Mouse (Mus musculus) frontal cortex, adult (tissue): ENCODE results near the gene Spib.

Source experiments
- ATAC-seq: cut with Nextera tagmentation; 2 replicates; pipeline ENCODE4 v1.9.2; 2017; ENCODE audit warnings: mild to moderate bottlenecking, moderate library complexity, mixed read lengths; ENCODE audit not compliant: low TSS enrichment

The Spib gene

DNA sequence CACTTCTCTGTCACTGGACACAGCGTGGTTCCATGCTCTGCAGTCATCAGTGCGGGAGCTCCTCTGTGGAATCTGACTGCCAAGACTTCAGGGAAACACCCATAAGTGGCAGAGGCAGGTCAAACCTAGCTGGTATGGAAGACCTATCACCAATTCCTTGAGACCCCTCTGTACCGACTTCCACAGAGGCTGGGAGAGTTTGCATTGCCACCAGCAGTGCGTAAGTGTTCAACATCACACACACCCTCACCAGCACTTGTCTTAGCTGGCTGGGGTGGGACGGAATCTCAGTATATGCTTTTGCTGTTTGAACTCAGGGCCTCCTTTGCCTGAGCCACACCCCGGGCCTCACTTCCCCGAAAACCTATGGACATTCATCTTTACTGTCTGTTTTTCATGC lies 43.9 kb downstream of the Spib start:
- no peak for ATAC-seq

DNA sequence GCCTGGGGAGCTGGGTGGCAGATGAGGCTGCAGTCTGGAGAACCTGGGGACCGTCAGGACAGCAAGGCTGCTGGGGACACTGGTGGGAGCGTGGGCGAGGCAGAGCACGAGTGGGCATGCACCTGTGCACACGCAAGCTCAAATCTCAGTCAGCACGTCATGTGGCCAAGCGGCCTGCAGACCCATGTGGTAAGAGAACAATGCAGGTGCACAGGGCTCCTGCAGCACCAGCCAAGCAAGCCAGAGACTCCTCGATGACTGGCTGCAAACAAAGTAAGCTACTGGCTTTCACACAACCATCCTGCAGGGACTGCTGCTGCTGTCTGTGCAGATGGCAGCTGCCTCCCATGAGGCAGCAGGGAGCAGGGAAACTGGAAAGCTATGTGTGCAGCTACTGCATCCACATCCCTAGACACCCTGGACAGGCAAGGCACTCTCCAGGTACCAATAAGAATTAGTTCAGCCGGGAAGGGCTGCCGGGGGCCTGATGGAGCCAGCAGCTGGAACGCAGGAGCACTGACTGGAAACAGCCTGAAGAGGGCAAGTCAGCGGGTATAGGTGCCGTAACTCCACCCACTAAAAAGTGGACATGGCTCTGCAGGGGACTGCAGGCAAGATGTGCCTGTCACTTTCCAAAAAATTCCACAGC lies 44.8 kb downstream of the Spib start:
- peak; percentile 62 for ATAC-seq

DNA sequence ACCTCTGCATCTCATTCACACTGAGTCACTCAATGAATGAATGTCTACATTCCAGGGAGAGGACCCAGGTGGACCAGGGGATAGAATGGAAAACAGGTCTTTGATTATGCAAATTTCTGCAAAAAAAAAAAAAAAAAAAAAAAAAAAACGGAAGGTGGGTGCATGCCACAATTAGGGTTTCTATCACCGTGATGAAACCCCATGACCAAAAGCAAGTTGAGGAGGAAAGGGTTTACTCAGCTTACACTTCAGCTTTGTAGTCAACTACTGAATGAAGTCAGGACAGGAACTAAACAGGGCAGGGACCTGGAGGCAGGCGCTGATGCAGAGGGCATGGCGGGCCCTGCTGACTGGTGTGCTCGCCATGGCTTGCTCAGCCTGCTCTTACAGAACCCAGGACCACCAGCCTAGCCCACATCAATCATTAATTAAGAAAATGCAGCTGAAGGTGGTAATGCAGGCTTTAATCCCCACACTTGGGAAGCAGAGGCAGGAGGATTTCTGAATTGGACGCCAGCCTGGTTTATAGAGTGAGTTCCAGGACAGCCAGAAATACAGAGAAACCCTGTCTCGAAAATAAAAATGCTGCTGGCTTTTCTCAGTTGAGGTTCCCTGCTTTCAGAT lies 46.2 kb downstream of the Spib start:
- no peak for ATAC-seq

DNA sequence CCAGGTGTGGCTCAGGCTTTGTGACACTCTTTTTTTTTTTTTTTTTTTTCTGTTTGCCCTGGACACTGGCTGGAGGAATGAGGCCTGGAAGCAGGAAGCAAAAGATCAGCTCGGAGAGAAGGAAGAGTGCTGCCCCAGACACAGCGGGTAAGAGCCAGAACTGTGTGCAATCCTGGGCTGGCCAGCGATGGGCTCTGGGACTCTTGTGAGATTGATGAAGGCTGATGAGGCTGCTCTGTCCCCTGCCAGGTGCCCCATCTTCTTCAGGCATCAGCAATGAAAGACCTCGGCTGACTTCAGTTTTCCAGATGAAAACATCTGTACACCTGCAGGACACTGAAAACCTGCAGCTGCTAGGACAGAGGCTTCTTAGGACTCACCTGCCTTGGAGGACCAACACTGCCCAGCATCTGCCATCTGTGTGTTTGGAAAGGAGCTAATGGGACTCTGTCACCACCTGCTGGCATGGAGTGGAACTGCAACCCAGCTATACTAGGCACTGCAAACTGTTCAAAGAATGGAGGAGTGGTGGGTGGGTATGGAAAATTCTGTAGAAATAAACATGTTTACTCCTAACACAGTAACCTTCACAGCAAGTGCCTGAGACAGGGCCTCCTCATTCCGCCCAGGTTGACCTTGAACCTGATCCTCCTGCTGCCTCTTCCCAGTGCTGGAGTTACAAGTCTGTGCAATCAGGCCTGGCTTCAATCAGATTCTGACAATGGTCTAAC lies 46.9 kb downstream of the Spib start:
- peak; percentile 53; the same call in 1 of the 2 replicates for ATAC-seq

DNA sequence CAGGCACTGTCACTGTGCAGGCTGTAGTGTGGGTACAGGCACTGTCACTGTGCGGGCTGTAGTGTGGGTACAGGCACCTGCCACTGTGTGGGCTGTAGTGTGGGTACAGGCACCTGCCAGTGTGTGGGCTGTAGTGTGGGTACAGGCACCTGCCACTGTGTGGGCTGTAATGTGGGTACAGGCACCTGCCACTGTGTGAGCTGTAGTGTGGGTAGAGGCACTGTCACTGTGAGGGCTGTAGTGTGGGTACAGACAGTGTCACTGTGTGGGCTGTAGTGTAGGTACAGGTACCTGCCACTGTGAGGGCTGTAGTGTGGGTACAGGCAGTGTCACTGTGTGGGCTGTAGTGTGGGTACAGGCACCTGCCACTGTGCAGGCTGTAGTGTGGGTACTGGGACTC lies 47.8 kb downstream of the Spib start:
- ATAC-seq: no peak

DNA sequence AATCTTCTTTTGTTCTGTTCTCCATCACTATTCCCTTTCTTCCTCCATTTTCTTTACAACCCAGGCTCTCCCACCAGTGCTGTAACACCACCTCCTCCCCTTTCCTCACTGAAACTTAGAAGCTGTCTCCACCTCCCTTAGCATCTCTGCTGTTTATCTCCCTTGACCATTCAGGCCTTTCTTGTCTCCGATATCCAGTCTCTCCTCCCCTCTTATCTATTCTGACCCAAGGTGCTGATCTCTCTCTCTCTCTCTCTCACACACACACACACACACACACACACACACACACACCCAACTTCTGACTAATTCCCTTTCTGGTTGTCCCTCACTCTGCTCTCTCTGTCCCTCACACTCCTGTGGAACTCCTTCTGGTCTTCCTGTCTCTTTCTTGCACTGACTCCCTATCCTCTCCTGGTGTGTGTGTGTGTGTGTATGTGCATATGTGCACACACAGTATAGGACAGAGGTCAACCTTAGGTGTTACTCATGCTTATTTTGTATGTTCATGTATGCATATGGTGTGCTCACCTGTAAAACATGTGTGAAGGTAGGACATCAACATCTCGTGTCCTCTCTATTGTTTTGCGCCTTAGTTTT lies 48.9 kb downstream of the Spib start:
- ATAC-seq: no peak
